Mouse (Mus musculus): ENCODE data around the gene Syt6. TPM values are rescaled to one million over a fixed set of nuclear protein-coding genes. Genes with fewer than 3 reads are reported as not detected.
A peak's percentile ranks its signal among the peaks of the same experiment; 100 is the strongest.
"Not testable (repeated sequence)": the region's sequence is repeated elsewhere in the genome, so short reads cannot be mapped to it uniquely, and the experiment has no call there.

Syt6 gene
- polyA plus RNA-seq, 1 experiment from 2014 or later: 0.07 TPM

GRCm38 (mm10) chr3:103633124-103633523, 58.1 kb downstream of the Syt6 start:
- Histone ChIP-seq H3K9me3 (replicated peaks; ENCODE audit: control insufficient read depth, low read length) (no peaks in the 10 kb centered on the region), H3K9ac (ENCODE audit: low read length) (no peak overlapping the region), H3K4me1 (ENCODE audit: control insufficient read depth, insufficient read depth, low read length) (no peaks in the 10 kb centered on the region), H3K4me2 (ENCODE audit: low read depth, low read length) (no peak overlapping the region), H3K27me3 (ENCODE audit: control insufficient read depth, insufficient read depth, low read length) (no peaks in the 10 kb centered on the region), H3K36me3 (ENCODE audit: control insufficient read depth, insufficient read depth) (no peaks in the 10 kb centered on the region), H3K4me3 (ENCODE audit: low read length) (no peak overlapping the region), H3K27ac (ENCODE audit: low read length) (no peak overlapping the region)
- ATAC-seq (replicated peaks; ENCODE audit: extremely low read depth, insufficient read depth, low FRiP score): no peak
- 80% methylated on average over 7 of the region's 7 CpGs for WGBS

GRCm38 (mm10) chr3:103633831-103634230, 58.8 kb downstream of the Syt6 start:
- no peak for ATAC-seq (replicated peaks; ENCODE audit: extremely low read depth, insufficient read depth, low FRiP score)
- no peaks in the 10 kb centered on the region for H3K9me3 ChIP-seq (replicated peaks; ENCODE audit: control insufficient read depth, low read length)
- no peaks in the 10 kb centered on the region for H3K4me1 ChIP-seq (ENCODE audit: control insufficient read depth, insufficient read depth, low read length)
- no peaks in the 10 kb centered on the region for H3K36me3 ChIP-seq (ENCODE audit: control insufficient read depth, insufficient read depth)
- H3K27me3 ChIP-seq (ENCODE audit: control insufficient read depth, insufficient read depth, low read length): no peaks in the 10 kb centered on the region
- no peak overlapping the region for H3K4me3 ChIP-seq (ENCODE audit: low read length)
- H3K27ac ChIP-seq (ENCODE audit: low read length): no peak overlapping the region
- WGBS: 54% methylated on average over 4 of the region's 4 CpGs
- no peak overlapping the region for H3K9ac ChIP-seq (ENCODE audit: low read length)
- no peak overlapping the region for H3K4me2 ChIP-seq (ENCODE audit: low read depth, low read length)

DNA sequence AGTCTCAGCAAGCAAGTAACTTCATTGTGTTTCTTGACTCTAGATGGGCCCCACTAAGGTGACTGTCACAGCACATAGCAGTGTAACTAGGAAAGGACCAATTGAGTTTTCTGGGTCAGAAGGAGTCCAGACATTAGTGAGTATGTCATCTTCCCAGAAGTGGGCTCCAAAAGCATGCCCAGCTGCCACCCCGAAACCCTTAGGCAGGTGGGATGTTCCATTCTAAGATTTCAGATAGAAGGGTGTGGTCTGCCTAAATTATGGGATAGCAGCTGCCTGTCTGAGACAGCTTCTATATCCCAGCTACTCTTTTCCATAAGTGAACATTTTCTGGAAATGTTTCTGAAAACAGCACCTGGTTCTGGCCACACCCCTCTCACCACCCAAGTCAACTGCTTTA, 59.2 kb downstream of the Syt6 start:
- no peaks in the 10 kb centered on the region for H3K27me3 ChIP-seq (ENCODE audit: control insufficient read depth, insufficient read depth, low read length)
- no peak overlapping the region for H3K9ac ChIP-seq (ENCODE audit: low read length)
- no peaks in the 10 kb centered on the region for H3K36me3 ChIP-seq (ENCODE audit: control insufficient read depth, insufficient read depth)
- H3K27ac ChIP-seq (ENCODE audit: low read length): no peak overlapping the region
- H3K4me2 ChIP-seq (ENCODE audit: low read depth, low read length): no peak overlapping the region
- WGBS: 97% methylated on average over 1 of the region's 1 CpGs
- no peaks in the 10 kb centered on the region for H3K9me3 ChIP-seq (replicated peaks; ENCODE audit: control insufficient read depth, low read length)
- no peak for ATAC-seq (replicated peaks; ENCODE audit: extremely low read depth, insufficient read depth, low FRiP score)
- H3K4me3 ChIP-seq (ENCODE audit: low read length): no peak overlapping the region
- H3K4me1 ChIP-seq (ENCODE audit: control insufficient read depth, insufficient read depth, low read length): no peaks in the 10 kb centered on the region

- Histone ChIP-seq H3K4me2 (ENCODE audit: low read depth, low read length) (no peak overlapping the region), H3K4me1 (ENCODE audit: control insufficient read depth, insufficient read depth, low read length) (no peaks in the 10 kb centered on the region), H3K9ac (ENCODE audit: low read length) (no peak overlapping the region), H3K27ac (ENCODE audit: low read length) (no peak overlapping the region), H3K27me3 (ENCODE audit: control insufficient read depth, insufficient read depth, low read length) (no peaks in the 10 kb centered on the region), H3K9me3 (replicated peaks; ENCODE audit: control insufficient read depth, low read length) (no peaks in the 10 kb centered on the region), H3K4me3 (ENCODE audit: low read length) (no peak overlapping the region), H3K36me3 (ENCODE audit: control insufficient read depth, insufficient read depth) (no peaks in the 10 kb centered on the region)
- 83% methylated on average over 1 of the region's 1 CpGs for WGBS
- ATAC-seq (replicated peaks; ENCODE audit: extremely low read depth, insufficient read depth, low FRiP score): no peak
Observed at GRCm38 (mm10) chr3:103637641-103638040, 62.6 kb downstream of the Syt6 start.

GRCm38 (mm10) chr3:103640226-103640803, 65.3 kb downstream of the Syt6 start:
- Histone ChIP-seq H3K4me3 (ENCODE audit: low read length) (no peak overlapping the region), H3K4me1 (ENCODE audit: control insufficient read depth, insufficient read depth, low read length) (no peaks in the 10 kb centered on the region), H3K27ac (ENCODE audit: low read length) (no peak overlapping the region), H3K36me3 (ENCODE audit: control insufficient read depth, insufficient read depth) (no peaks in the 10 kb centered on the region), H3K9me3 (replicated peaks; ENCODE audit: control insufficient read depth, low read length) (no peaks in the 10 kb centered on the region), H3K27me3 (ENCODE audit: control insufficient read depth, insufficient read depth, low read length) (no peaks in the 10 kb centered on the region), H3K4me2 (ENCODE audit: low read depth, low read length) (no peak overlapping the region), H3K9ac (ENCODE audit: low read length) (no peak overlapping the region)
- no peak for ATAC-seq (replicated peaks; ENCODE audit: extremely low read depth, insufficient read depth, low FRiP score)
- 70% methylated on average over 8 of the region's 8 CpGs for WGBS

- Histone ChIP-seq H3K4me1 (ENCODE audit: control insufficient read depth, insufficient read depth, low read length) (no peaks in the 10 kb centered on the region), H3K4me2 (ENCODE audit: low read depth, low read length) (no peak overlapping the region), H3K9me3 (replicated peaks; ENCODE audit: control insufficient read depth, low read length) (no peaks in the 10 kb centered on the region), H3K27me3 (ENCODE audit: control insufficient read depth, insufficient read depth, low read length) (no peaks in the 10 kb centered on the region), H3K27ac (ENCODE audit: low read length) (no peak overlapping the region), H3K36me3 (ENCODE audit: control insufficient read depth, insufficient read depth) (no peaks in the 10 kb centered on the region), H3K9ac (ENCODE audit: low read length) (no peak overlapping the region), H3K4me3 (ENCODE audit: low read length) (no peak overlapping the region)
- ATAC-seq (replicated peaks; ENCODE audit: extremely low read depth, insufficient read depth, low FRiP score): peak; percentile 82
- WGBS: 48% methylated on average over 7 of the region's 7 CpGs
Observed at GRCm38 (mm10) chr3:103641301-103641700, 66.3 kb downstream of the Syt6 start.

DNA sequence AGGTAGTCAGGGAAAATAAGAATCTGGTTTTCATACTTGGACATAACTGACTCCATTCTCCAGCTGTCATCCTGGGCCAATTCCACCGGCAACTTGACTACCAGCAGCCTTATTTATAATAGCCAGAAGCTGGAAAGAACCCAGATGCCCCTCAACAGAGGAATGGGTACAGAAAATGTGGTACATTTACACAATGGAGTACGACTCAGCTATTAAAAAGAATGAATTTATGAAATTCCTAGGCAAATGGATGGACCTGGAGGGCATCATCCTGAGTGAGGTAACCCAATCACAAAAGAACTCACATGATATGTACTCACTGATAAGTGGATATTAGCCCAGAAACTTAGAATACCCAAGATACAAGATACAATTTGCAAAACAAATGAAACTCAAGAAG, 70.9 kb downstream of the Syt6 start, which contains the start of gene Atg4a-ps:
Gene Atg4a-ps, minus strand, starts transcription at position 101 of the 400 bp plus-strand sequence.
- WGBS: 79% methylated on average over 2 of the region's 2 CpGs
- H3K4me1 ChIP-seq (ENCODE audit: control insufficient read depth, insufficient read depth, low read length); ATAC-seq (replicated peaks; ENCODE audit: extremely low read depth, insufficient read depth, low FRiP score); H3K4me2 ChIP-seq (ENCODE audit: low read depth, low read length); H3K27me3 ChIP-seq (ENCODE audit: control insufficient read depth, insufficient read depth, low read length); H3K4me3 ChIP-seq (ENCODE audit: low read length); H3K27ac ChIP-seq (ENCODE audit: low read length); H3K9me3 ChIP-seq (replicated peaks; ENCODE audit: control insufficient read depth, low read length); H3K36me3 ChIP-seq (ENCODE audit: control insufficient read depth, insufficient read depth); H3K9ac ChIP-seq (ENCODE audit: low read length): not testable (repeated sequence)

DNA sequence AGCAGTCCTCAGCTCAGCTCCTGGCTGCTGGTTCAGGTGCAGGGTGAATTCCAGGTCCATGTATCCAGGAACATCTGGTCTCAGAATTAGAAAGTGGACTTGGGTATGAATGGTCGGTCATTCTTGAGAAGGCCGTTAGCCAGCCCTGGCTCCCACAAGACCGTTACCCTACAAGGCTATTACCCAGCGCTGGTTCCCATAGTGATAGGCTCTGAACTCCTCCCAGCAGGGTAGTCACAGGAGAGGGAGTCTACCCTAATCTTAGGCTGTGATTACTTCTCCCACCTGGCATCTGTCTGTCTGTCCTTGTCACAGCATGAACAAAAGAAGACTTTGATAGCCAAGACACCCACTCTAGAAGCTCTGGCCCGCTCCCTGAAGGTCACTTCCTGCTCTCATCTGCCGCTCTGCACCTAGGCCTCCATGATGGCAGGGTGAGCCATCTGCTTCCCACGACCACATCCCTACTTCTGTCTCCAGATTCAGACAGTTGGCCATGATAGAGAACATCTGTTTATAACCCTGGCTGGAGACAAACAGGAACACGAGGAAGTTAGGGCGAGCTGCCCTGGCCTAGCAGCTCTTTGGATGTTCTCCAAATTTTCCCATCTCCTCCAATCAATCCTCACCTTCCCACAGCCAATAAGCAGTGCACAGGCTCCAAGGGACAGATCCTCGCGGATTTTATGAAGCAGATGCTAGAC, 72.3 kb downstream of the Syt6 start:
- H3K4me2 ChIP-seq (ENCODE audit: low read depth, low read length): no peak overlapping the region
- 66% methylated on average over 11 of the region's 11 CpGs for WGBS
- no peak overlapping the region for H3K4me3 ChIP-seq (ENCODE audit: low read length)
- H3K27ac ChIP-seq (ENCODE audit: low read length): no peak overlapping the region
- 0 out of 2 replicates have a peak, but pooled peaks cover 2% of the 10 kb centered on the region for H3K9me3 ChIP-seq (replicated peaks; ENCODE audit: control insufficient read depth, low read length)
- ATAC-seq (replicated peaks; ENCODE audit: extremely low read depth, insufficient read depth, low FRiP score): no peak
- H3K4me1 ChIP-seq (ENCODE audit: control insufficient read depth, insufficient read depth, low read length): no peaks in the 10 kb centered on the region
- no peak overlapping the region for H3K9ac ChIP-seq (ENCODE audit: low read length)
- no peaks in the 10 kb centered on the region for H3K36me3 ChIP-seq (ENCODE audit: control insufficient read depth, insufficient read depth)
- no peaks in the 10 kb centered on the region for H3K27me3 ChIP-seq (ENCODE audit: control insufficient read depth, insufficient read depth, low read length)

- Histone ChIP-seq H3K27ac (ENCODE audit: low read length) (no peak overlapping the region), H3K27me3 (ENCODE audit: control insufficient read depth, insufficient read depth, low read length) (no peaks in the 10 kb centered on the region), H3K9ac (ENCODE audit: low read length) (no peak overlapping the region), H3K4me2 (ENCODE audit: low read depth, low read length) (no peak overlapping the region), H3K9me3 (replicated peaks; ENCODE audit: control insufficient read depth, low read length) (0 out of 2 replicates have a peak, but pooled peaks cover 2% of the 10 kb centered on the region), H3K4me3 (ENCODE audit: low read length) (no peak overlapping the region), H3K4me1 (ENCODE audit: control insufficient read depth, insufficient read depth, low read length) (no peaks in the 10 kb centered on the region), H3K36me3 (ENCODE audit: control insufficient read depth, insufficient read depth) (no peaks in the 10 kb centered on the region)
- no peak for ATAC-seq (replicated peaks; ENCODE audit: extremely low read depth, insufficient read depth, low FRiP score)
- 66% methylated on average over 4 of the region's 4 CpGs for WGBS
Observed at GRCm38 (mm10) chr3:103648486-103648885, 73.5 kb downstream of the Syt6 start.
